Mouse (Mus musculus): ENCODE measurements around the gene Tsr1. TPM values are rescaled to one million over a fixed set of nuclear protein-coding genes. Genes with fewer than 3 reads are reported as not detected.

The Tsr1 gene
- total RNA-seq (2021): 10 to 100 TPM; 39.7 to 42.3 TPM
- long read RNA-seq, experiment 1, transcript Tsr1-201 (15 exons, 3,389 nt): major isoform, 8 of 14 reads
- long read RNA-seq, experiment 1, partial matches to known transcripts: 2 of 14 reads
- long read RNA-seq, experiment 1, other reads (novel, unspliced or antisense): 4 of 14 reads
- long read RNA-seq, experiment 2, transcript Tsr1-201 (15 exons, 3,389 nt): major isoform, 20 of 40 reads
- long read RNA-seq, experiment 2, partial matches to known transcripts: 12 of 40 reads
- long read RNA-seq, experiment 2, other reads (novel, unspliced or antisense): 8 of 40 reads

DNA sequence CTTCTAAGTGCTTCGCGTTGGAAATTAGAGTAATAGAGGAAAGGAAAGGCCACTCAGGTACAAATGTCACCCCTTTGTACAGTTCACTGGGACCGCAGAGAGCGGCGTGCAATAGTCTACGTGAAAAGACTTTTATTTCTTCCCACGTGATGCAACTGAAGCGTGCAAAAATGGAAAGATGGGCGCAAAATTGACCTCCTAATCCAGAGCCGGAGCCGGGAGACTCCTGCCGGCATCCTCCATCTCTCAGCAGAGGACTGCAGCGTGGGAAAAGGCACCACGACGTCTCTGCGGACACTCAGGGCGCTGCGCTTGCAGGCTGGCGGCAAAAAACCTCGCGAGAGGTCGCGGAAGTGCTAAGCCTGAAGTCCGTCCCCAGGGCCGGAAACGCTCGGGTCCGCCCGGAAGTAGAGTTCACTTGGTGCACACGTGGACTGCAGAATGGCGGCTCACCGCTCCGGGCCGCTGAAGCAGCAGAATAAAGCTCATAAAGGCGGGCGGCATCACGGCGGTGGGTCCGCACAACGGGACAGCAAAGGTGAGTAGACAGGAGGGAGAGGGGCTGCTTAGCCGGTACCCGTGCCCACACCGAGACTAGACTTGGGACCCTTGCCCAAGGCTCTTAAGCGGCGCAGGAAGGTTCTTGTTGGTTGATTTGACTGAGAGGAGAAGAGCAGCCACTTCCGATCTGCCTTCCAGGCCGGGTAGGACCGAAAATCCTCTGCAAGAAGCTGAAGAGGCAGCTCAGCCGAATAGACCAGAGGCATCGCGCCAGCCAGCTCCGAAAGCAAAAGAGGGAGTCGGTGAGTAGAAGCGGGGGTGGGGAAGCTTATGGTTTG lies at the start of gene Tsr1:
TSS of gene Tsr1 (plus strand) at position 394 of the 839 bp plus-strand sequence.
- peak; percentile 71 to 77 for DNase-seq (ENCODE audit: low spot score in 2 of 2)

DNA sequence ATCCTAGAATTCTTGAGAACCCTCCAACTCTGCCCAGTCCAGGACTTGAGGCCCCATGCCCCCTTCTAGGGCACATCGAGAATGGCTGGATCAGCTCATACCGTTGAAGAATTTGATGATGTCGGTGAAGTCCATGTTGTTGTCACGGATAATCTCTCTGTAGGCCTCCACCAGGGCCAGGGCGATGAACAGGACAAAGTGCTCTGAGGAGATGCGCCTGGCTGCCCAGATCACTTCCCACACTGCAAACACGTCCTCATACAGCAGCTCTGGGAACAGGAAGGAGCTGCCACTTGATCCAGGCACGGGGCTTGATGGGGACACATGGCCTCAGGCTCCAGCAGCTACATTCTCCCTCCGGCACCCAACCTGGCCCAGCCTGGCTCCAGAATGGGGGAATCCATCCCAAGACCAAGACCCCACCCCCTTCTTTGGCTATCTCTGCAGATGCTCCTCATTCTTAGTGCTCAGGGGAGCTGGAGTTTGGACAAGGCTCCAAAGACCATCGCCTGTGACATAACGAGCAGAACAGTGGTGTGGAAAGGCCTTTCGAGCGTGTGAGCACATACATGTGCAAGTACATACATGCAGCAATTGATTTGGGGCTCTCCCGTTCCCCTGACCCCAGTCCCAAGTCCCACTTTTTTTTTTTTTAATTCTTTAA lies 46.7 kb upstream of the Tsr1 start:
- DNase-seq (ENCODE audit: low spot score in 2 of 2): no peak

DNA sequence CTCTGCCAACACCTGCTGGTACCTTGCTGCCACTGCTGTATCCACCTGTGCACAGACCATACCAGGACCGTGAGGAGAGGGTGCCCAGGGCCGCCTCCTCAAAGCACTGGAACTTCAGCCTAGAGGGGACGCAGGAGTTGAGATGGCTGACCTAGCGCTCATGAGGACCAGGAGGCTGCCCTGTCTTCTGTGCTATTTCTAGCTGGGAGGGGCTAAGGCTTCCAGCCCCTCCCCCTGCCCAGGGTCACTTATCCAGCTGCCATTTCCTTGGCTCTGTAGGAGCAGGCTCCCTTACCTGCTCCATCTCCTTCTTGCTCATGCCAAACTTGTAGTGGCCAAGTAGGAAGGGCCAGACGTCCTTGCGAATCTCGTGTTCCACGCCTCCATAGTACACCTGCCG lies 40.1 kb upstream of the Tsr1 start:
- no peak for DNase-seq (ENCODE audit: low spot score in 2 of 2)

DNA sequence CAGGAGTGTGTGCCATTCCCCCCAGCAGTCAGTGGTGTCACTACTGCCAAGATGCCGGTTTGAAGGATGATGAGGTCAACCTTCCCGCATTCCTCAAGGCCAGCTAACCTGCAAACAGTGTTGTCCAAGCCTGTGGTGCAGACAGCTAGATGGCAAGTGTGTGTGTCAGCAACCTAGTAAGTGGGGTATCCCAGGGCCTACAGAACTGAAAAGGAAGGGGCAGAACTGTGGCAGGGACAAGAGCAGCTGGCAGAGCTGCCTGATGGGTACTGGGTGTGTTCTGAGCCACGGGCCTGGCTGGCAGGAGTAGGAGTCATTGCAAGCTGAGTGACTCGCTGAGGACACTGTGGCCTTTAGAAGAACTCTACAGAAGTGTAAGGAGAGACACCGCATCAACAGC lies 35.7 kb upstream of the Tsr1 start:
- no peak for DNase-seq (ENCODE audit: low spot score in 2 of 2)

DNA sequence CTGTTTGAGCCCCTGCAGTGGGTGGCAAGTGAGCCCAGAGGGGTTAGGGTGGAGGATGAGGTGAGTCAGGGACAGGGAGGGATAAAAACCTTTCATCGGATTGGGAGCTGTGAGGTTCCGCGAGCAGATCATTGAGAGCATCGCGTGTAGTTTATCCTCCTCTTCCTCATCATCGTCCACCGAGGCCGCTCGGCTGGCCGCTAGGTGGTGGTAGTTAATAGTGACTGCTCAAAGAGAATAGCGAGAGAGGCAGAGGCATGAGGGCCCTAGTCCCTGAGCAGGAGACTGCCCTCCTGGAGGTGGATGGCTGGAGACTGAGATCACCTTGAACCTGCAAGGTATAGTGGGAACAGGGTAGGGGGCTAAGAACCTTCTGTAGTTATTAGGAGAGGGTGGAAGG lies 34.4 kb upstream of the Tsr1 start:
- no peak for DNase-seq (ENCODE audit: low spot score in 2 of 2)

DNA sequence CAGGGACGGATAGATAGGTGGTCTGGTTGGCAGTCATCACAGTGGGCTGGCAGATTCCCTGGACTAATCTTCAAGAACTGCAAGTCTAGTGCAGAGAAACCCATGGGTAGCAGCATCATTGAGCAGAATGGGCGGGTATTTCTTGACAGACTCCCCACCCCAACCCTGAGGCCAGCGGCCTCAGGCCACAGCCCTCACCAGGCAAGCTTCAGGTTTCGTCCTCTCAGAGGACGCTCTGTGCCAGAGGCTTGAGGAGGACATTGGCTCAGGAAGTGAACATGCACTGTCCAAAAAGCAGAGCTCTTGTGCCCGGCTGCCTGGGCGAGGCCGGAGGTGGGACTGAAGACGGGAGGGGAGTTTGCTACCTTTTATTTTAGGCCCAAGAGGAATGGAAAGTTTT lies 33.5 kb upstream of the Tsr1 start:
- no peak for DNase-seq (ENCODE audit: low spot score in 2 of 2)

DNA sequence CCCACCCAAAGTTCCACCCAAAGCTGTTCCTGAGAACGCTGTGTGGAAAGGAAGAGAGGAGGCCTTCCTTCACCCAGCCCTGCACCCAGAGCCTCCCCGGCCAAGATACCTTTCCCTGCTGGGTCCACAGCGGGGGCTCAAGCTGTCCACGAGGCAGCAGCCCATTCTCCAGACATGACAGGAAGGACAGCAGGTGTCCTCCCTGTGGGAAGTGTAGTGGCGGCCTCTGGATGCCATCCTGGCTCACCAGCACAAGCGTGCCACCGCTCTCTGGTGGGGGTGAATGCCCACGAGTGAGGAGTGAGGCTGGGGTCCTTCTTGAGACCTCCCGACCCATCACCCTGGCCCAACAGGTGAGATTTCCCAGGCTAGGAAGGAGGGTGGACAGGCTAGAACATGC lies 32.6 kb upstream of the Tsr1 start:
- no peak for DNase-seq (ENCODE audit: low spot score in 2 of 2)

DNA sequence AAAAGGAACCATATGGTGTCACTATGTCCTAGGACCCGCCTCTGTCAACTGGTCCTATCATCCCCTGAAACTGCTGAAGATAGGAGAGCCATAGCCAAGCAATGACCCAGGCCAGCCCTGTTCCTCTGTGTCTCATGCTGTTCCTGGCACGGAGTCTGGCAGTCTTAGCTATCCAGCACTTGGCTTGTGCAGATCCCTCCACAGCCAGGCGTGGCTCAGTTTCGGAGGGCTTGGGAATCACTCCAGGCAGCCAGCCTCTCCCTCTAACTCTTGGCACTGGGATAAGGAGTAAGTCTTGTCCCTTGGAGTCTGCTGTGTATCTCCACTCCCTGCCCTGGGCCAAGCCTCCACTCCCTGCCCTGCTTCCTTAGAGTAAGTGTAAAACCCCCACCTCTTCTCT lies 31.2 kb upstream of the Tsr1 start:
- no peak for DNase-seq (ENCODE audit: low spot score in 2 of 2)

DNA sequence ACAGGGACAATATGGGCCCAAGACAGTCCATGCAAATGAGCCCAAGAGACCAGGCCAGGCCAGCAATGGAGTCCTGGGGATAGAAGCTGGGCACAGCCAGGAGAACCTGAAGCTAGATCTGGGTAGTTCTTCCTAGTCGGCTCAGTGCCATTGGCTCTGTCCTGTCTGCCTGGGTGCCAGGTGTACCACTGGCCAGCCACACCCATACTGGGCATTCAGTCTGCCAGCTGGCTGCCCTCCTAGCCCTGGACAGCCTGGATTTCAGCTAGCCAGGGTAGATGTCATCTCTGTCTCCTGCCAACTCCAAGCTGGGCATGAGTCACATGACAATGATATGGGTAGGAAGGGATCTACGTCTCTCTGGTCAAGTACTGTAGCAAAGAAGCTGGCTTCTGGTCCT lies 30.7 kb upstream of the Tsr1 start:
- DNase-seq (ENCODE audit: low spot score in 2 of 2): no peak

DNA sequence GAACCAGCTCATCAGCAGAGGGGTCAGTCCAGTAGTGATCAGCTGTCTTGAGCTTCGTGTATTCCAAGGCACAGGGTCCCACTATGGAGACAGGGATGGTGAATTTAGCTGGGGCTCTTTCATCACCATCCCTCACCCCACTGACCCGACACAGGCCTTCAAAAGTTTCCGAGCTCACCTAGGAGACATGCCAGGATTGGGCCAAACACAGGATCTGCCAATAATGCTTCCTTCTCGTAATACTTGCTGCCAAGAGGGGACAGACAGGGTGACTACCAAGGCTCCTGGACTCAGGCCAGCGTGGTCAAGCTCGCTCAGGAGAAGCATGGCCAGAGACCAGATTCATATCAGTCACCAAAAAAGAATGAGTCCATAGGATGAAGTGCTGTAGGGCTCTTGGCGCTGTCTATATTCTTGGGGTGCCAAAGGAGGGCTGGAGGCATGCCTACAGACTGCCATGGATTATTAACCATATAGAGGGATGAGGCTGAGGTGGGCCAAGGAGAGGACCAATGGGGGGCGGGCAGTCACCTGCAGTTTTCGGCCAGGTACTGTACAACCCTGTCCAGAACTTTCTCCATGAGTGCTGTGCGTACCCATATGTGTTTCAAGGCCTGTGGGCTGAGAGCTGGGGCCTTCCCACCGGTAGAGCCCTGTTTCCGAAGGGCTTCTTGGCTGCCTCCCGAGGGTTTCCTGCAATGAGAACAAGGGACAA lies 29.7 kb upstream of the Tsr1 start:
- no peak for DNase-seq (ENCODE audit: low spot score in 2 of 2)

DNA sequence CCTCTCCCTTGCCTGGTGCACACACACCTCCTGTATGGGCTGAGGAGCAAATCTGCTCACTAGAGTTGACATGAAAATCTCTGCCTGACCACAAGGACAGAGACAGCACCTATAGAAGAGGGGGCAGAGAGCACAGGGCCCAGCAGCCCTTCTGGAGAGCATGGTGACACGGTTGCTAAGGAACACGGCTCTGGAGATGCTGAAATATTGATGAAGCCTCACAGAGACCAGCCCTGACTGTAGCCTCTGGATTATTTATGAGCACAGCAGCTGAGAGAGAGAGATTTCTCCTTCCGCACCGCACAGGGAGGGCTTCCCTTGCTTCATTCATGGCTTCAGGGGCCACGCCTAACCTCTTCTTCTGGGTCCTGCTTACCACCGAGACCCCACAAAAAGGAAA lies 28.3 kb upstream of the Tsr1 start:
- no peak for DNase-seq (ENCODE audit: low spot score in 2 of 2)

DNA sequence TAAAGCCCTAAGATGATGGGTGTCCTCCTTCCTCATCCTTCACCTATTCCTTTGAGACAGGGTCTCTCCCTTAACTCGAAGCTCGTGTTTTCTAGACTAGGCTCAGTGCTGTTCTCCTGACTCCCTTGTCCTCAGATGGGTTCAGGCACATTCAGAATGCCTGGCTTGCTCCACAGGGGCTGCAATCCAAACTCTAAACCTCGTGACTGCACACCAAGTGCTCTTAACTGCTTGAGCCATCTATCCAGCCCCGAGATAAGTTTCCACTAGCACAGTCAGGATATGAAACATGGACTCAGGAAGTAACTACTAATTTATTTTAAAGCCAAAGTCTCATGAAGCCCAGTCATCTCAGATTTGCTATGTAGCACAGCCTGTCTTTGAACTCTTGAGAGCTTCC lies 27.3 kb upstream of the Tsr1 start:
- no peak for DNase-seq (ENCODE audit: low spot score in 2 of 2)

DNA sequence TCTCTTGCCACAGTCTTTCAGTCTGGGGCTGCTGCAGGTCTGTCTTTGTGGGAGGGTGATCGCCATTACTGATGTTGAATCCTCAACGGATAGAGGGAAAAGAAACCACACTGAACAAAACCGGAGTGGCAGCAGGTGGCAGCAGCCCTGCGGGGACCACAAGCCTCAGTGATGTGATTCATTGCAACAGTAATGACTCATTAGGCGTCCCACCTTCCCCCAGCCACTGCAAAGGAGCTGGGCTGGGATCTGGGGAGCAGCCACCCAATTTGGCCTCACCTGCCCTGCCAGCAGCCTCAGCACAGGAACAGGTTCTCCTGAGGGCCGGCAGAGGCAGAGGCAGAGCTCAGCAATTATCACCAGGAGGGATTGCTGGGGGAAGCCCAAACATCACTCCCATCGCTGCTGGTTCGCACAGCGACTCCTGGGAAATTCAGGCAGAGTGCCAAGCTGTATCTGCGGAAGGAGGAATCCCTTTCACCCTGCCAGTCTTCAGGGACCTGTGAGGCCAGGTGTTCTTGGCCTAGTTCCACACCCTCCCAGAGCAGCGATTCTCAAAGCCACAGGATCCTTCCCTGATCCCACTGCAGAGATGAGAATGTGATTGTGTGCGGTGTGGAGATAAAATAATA lies 26.8 kb upstream of the Tsr1 start:
- no peak for DNase-seq (ENCODE audit: low spot score in 2 of 2)

DNA sequence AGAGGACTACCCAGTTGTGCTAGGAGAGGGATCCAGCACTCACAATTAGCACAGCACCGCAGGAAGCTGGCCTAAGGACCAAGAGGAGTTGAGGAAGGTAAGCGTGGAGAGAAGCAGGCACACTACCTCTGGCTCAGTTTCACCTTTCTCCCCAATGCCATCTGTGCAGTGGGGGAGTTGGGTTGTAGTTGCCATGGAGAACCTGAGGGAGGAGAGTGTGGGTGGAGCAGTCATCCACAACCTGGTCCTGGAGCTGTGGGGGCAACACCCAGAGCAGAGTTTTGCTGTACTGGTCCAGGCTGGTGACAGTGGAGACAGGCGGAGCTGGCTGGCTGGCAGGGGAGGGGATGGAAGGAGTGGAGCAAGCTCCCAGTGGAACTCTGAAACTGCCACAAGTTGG lies 23.2 kb upstream of the Tsr1 start:
- DNase-seq (ENCODE audit: low spot score in 2 of 2): no peak

DNA sequence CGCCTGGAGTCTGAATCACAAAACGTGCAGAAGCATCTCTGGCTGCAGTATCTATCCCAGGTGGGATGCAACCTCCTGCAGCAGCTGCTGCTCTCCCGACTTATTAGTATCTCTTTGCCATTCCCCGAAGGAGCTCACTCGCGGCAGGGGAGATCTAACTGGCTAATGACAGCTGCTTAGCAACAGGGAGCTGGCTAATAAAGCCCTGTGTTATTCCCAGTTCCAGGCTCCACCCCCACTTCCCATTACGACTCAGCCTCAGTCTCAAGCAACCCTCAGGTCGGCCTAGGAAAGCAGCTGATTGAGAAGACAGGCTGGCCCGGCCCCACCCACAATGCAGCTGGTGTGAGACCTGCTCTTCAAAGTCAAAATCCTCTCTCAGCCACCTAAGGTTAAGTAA lies 21.1 kb upstream of the Tsr1 start:
- no peak for DNase-seq (ENCODE audit: low spot score in 2 of 2)

DNA sequence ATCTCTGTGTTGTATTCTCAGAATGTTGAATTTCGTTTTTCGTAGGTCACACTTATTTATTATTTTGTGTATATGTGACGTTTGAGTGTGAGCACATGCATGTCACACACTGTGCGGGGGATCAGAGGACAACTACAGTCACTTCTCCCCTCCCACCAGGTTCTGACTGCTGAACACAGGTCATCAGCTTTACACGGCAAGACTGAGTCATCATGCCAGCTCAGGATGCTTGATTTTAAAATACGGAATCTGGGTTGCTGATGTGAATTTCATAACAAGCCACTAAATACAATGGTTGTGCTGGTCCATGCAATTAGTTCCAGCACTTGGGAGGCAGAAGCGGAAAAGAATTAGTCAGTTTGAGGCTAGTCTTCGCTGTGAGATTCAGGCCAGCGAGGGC lies 16.9 kb upstream of the Tsr1 start:
- DNase-seq (ENCODE audit: low spot score in 2 of 2): no peak

DNA sequence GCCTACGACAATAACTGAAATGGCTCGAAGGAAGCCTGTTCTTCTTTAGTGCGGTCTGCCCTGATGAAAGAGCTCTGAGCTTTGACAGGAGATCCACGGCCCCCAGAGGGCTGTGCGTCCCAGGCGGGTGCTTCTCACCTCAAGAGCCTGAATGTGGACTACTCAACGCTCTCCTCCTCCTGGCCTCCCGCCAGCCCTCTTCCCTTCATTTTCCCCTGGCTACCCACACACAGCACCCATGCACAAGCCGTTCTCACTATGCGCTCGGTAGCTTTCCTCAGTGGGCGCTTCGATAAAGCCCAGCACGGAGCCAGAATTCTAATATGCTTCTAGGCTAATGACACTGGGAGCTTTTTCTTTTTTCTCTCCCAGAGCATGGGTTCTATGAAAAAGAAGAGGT lies 15.9 kb upstream of the Tsr1 start:
- no peak for DNase-seq (ENCODE audit: low spot score in 2 of 2)

DNA sequence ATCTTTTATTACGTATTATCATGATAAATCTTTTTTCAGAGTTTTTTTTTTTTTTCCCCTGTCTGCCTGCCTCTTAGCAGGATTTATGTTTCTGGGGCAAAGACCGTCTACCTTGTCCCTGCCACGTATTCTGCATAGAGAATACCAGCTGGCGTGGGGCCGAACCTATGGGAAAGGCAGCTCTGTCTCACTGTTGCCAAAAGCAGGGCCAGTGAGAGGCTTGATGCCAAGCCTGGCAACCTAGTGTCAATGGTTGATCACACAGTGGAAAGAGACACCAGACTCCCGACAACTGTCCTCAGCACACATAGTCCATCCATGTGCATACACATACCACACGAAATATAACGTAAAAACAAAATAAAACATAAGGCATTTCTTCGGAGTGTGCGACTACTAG lies 14.8 kb upstream of the Tsr1 start:
- no peak for DNase-seq (ENCODE audit: low spot score in 2 of 2)

DNA sequence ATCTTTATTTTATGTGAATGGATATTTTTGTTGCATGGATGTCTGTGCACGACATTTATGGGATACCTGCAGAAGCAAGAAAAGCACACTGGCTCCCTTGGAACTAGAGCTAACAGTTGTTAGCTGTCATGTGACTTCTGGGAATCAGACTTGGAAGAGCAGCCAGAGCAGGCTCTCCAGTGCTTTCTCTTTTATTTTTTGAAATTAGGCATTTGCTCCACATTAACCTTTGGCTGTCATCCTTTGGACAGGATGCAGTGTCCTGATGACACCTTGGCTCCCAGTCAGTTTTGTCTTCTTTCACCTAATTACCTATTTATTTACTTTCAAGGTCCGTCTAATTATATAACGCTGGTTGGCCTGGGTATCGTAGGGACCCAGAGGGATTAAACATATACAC lies 3.3 kb upstream of the Tsr1 start:
- DNase-seq (ENCODE audit: low spot score in 2 of 2): no peak

DNA sequence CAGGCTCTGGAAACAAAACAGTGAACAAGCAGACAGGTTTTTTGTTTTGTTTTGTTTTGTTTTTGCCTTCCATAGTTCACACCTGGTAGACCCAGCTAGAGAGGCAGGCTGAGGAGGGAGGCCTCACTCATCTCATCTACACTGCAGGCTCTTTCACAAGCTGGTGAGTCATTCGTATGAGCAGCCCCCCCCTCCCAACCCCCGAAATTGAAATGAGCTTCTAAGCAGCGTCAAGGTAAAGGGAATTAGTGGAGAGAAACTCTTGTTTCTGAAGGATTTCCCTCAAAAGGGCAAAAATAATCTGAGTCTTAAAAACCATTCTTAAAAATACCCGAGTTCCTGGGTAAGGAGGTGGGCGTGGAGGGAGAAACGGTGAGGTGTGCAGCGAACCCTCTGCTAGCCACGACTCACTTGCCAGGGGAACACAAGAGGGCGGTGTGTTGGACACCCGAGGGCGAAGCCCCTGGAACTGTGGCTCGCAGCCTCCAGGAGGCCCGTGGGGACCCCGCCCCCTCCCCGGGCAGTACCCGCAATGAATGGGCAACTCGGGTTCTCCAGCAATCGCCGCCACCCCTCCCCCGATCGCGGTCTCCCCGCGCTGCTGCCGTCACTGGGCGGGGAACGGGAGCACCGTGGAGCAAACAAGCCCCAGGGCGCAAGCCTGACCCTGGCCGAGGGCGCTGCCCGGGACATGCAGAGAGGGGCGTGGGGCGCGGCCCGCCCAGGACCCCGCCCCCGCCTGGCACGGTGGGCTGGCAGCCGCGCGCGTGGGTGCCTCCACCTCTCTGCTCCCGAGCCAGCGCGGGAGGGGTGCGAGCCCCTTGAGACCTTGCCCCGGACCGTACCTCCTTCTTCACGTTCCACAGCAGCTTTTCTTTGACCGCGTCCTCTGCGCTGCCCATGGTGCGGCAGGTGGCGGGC lies 1.6 kb upstream of the Tsr1 start:
- DNase-seq (ENCODE audit: low spot score in 2 of 2): peak; percentile 38 to 66
